Mouse (Mus musculus): ENCODE results near the gene Sgta. TPM values are rescaled to one million over a fixed set of nuclear protein-coding genes. Genes with fewer than 3 reads are reported as not detected.

Gene Sgta
- total RNA-seq, 2 experiments from 2014 or later, result 178 to 182 TPM

Small RNA genes lying within 50 kb of the gene (microRNA-seq; reads per million reads assigned to microRNA genes)
- gene Mir5615-1 (0 reads per million in 2 experiments), gene Mir5615-2 (0 reads per million in 2 experiments)

Other genes starting within 250 kb of the Sgta start
- 1 to 10 TPM; 6.6 to 8.0 TPM for gene Jsrp1, start 246.7 kb downstream of the Sgta start, total RNA-seq (2021)
- 100 to 1,000 TPM; 517 to 561 TPM for gene Oaz1, start 233.5 kb downstream of the Sgta start, total RNA-seq (2021)
- gene Lingo3, start 216.1 kb downstream of the Sgta start, total RNA-seq (2021), result 10 to 100 TPM; 35.4 to 45.0 TPM
- 10 to 100 TPM; 34.8 to 48.8 TPM for gene Lsm7, start 205.0 kb downstream of the Sgta start, total RNA-seq (2021)
- gene Sppl2b, start 204.9 kb downstream of the Sgta start, total RNA-seq (2021), result 10 to 100 TPM; 45.6 to 53.7 TPM
- gene Tmprss9, start 188.3 kb downstream of the Sgta start, total RNA-seq (2021), result under 1 TPM; 0.12 to 0.26 TPM
- gene Timm13, start 159.2 kb downstream of the Sgta start, total RNA-seq (2021), result 100 to 1,000 TPM; 131 to 136 TPM
- gene Lmnb2, start 141.9 kb downstream of the Sgta start, total RNA-seq (2021), result 10 to 100 TPM; 20.0 to 20.1 TPM
- 10 to 100 TPM; 25.1 to 38.3 TPM for gene Gadd45b, start 130.1 kb downstream of the Sgta start, total RNA-seq (2021)
- gene Gng7, start 45.2 kb downstream of the Sgta start, total RNA-seq (2021), result 100 to 1,000 TPM; 107 to 137 TPM
- 100 to 1,000 TPM; 104 to 113 TPM for gene Diras1, start 34.5 kb downstream of the Sgta start, total RNA-seq (2021)
- 10 to 100 TPM; 56.9 to 60.1 TPM for gene Slc39a3, start 22.8 kb downstream of the Sgta start, total RNA-seq (2021)
- gene Thop1, start 9.9 kb upstream of the Sgta start, total RNA-seq (2021), result 10 to 100 TPM; 43.9 to 49.4 TPM
- gene Creb3l3, start 38.7 kb upstream of the Sgta start, total RNA-seq (2021), result under 1 TPM; 0.35 to 0.67 TPM
- gene Map2k2, start 45.7 kb upstream of the Sgta start, total RNA-seq (2021), result 100 to 1,000 TPM; 133 to 137 TPM
- 100 to 1,000 TPM; 135 to 137 TPM for gene Zbtb7a, start 75.0 kb upstream of the Sgta start, total RNA-seq (2021)
- 10 to 100 TPM; 27.8 to 28.8 TPM for gene Pias4, start 107.7 kb upstream of the Sgta start, total RNA-seq (2021)
- 100 to 1,000 TPM; 899 to 919 TPM for gene Eef2, start 116.5 kb upstream of the Sgta start, total RNA-seq (2021)
- gene Dapk3, start 122.8 kb upstream of the Sgta start, total RNA-seq (2021), result 10 to 100 TPM; 77.4 to 80.3 TPM
- gene 4930442H23Rik, start 123.7 kb upstream of the Sgta start, total RNA-seq (2021), result not detected
- gene Nmrk2, start 141.9 kb upstream of the Sgta start, total RNA-seq (2021), result not detected
- 100 to 1,000 TPM; 197 to 204 TPM for gene Atcay, start 170.7 kb upstream of the Sgta start, total RNA-seq (2021)
- 10 to 100 TPM; 59.2 to 65.5 TPM for gene Zfr2, start 173.0 kb upstream of the Sgta start, total RNA-seq (2021)
- gene Matk, start 192.8 kb upstream of the Sgta start, total RNA-seq (2021), result 100 to 1,000 TPM; 187 to 195 TPM
- gene Mrpl54, start 206.8 kb upstream of the Sgta start, total RNA-seq (2021), result 10 to 100 TPM; 38.8 to 43.5 TPM
- gene Apba3, start 206.8 kb upstream of the Sgta start, total RNA-seq (2021), result 10 to 100 TPM; 36.7 to 42.7 TPM
- gene Tjp3, start 231.4 kb upstream of the Sgta start, total RNA-seq (2021), result under 1 TPM; 0.16 to 0.23 TPM
- 100 to 1,000 TPM; 415 to 417 TPM for gene Pip5k1c, start 232.8 kb upstream of the Sgta start, total RNA-seq (2021)